Mouse (Mus musculus): ENCODE measurements around the gene Camta1.
A peak's percentile ranks its signal among the peaks of the same experiment; 100 is the strongest.

The Camta1 gene

GRCm38 (mm10) chr4:151861806-151862739 is at the start of gene Camta1:
Gene Camta1 (minus strand): TSS chr4:151861876.
- DNase-seq (ENCODE audit: low spot score in 2 of 2): peak; percentile 100

- no peak for DNase-seq (ENCODE audit: low spot score in 2 of 2)
Observed at GRCm38 (mm10) chr4:151908809-151909208, 47.1 kb upstream of the Camta1 start.

- DNase-seq (ENCODE audit: low spot score in 2 of 2): no peak
Observed at GRCm38 (mm10) chr4:151907577-151908343, 46.1 kb upstream of the Camta1 start.

GRCm38 (mm10) chr4:151905621-151906020 is 43.9 kb upstream of the Camta1 start:
- DNase-seq (ENCODE audit: low spot score in 2 of 2): no peak

GRCm38 (mm10) chr4:151904098-151904497 is 42.4 kb upstream of the Camta1 start:
- DNase-seq (ENCODE audit: low spot score in 2 of 2): no peak

GRCm38 (mm10) chr4:151902689-151903241 is 41.1 kb upstream of the Camta1 start:
- DNase-seq (ENCODE audit: low spot score in 2 of 2): no peak

GRCm38 (mm10) chr4:151902046-151902688 is 40.5 kb upstream of the Camta1 start:
- no peak for DNase-seq (ENCODE audit: low spot score in 2 of 2)

GRCm38 (mm10) chr4:151901422-151901821 is 39.7 kb upstream of the Camta1 start:
- no peak for DNase-seq (ENCODE audit: low spot score in 2 of 2)

GRCm38 (mm10) chr4:151900735-151901134 is 39.1 kb upstream of the Camta1 start:
- DNase-seq (ENCODE audit: low spot score in 2 of 2): no peak

- DNase-seq (ENCODE audit: low spot score in 2 of 2): no peak
Observed at GRCm38 (mm10) chr4:151899707-151900384, 38.2 kb upstream of the Camta1 start.

- no peak for DNase-seq (ENCODE audit: low spot score in 2 of 2)
Observed at GRCm38 (mm10) chr4:151898600-151899245, 37.0 kb upstream of the Camta1 start.

- no peak for DNase-seq (ENCODE audit: low spot score in 2 of 2)
Observed at GRCm38 (mm10) chr4:151897069-151897617, 35.5 kb upstream of the Camta1 start.

- no peak for DNase-seq (ENCODE audit: low spot score in 2 of 2)
Observed at GRCm38 (mm10) chr4:151895624-151896023, 33.9 kb upstream of the Camta1 start.

GRCm38 (mm10) chr4:151894926-151895325 is 33.2 kb upstream of the Camta1 start:
- DNase-seq (ENCODE audit: low spot score in 2 of 2): no peak

- DNase-seq (ENCODE audit: low spot score in 2 of 2): no peak
Observed at GRCm38 (mm10) chr4:151893241-151893640, 31.6 kb upstream of the Camta1 start.

GRCm38 (mm10) chr4:151881590-151881989 is 19.9 kb upstream of the Camta1 start:
- DNase-seq (ENCODE audit: low spot score in 2 of 2): no peak

GRCm38 (mm10) chr4:151880044-151880690 is 18.5 kb upstream of the Camta1 start:
- no peak for DNase-seq (ENCODE audit: low spot score in 2 of 2)

GRCm38 (mm10) chr4:151876400-151876799 is 14.7 kb upstream of the Camta1 start:
- DNase-seq (ENCODE audit: low spot score in 2 of 2): no peak

GRCm38 (mm10) chr4:151863511-151863910 is 1.8 kb upstream of the Camta1 start:
- no peak for DNase-seq (ENCODE audit: low spot score in 2 of 2)

GRCm38 (mm10) chr4:151861471-151861805 is 238 bp downstream of the Camta1 start:
- DNase-seq (ENCODE audit: low spot score in 2 of 2): no peak

Data from frontal cortex, postnatal 14 days (tissue).